Mouse (Mus musculus) spleen, adult 2 months (tissue): Measurements from ENCODE around the gene Mast1. TPM values are rescaled to one million over a fixed set of nuclear protein-coding genes. Genes with fewer than 3 reads are reported as not detected.

ENCODE experiments used
- DNase-seq, 2 experiments: peaks; one replicate each; pipeline versions ENCODE4 v3.0.0 to v3.0.0-alpha.2; 2012 to 2021; ENCODE audit warnings: low spot score in 2 of 2, low read depth in 1 of 2
- H3K27ac ChIP-seq: fragments of 200-500 bp; 2 replicates; pipeline ENCODE4 v1.5.1; 2012; ENCODE audit warnings: low read length, inconsistent platforms; ENCODE audit not compliant: insufficient read depth
- H3K27me3 ChIP-seq: fragments of 200-500 bp; 2 replicates; pipeline ENCODE4 v1.6.1; 2012; ENCODE audit warnings: mild to moderate bottlenecking, moderate library complexity, low read length, inconsistent platforms; ENCODE audit not compliant: control insufficient read depth, insufficient read depth
- H3K36me3 ChIP-seq: fragments of 200-500 bp; 2 replicates; pipeline ENCODE4 v1.6.1; 2012; ENCODE audit warnings: mild to moderate bottlenecking, low read length, inconsistent platforms; ENCODE audit not compliant: control insufficient read depth, insufficient read depth
- H3K4me1 ChIP-seq: fragments of 200-500 bp; 2 replicates; pipeline ENCODE4 v1.6.1; 2011; ENCODE audit warnings: inconsistent platforms; ENCODE audit not compliant: control insufficient read depth, insufficient read depth, insufficient read length
- H3K4me3 ChIP-seq: fragments of 200-500 bp; 2 replicates; pipeline ENCODE4 v1.5.1; 2011; ENCODE audit warnings: mild to moderate bottlenecking, inconsistent platforms; ENCODE audit not compliant: insufficient read depth, insufficient read length; ENCODE audit errors: extremely low read depth
- CTCF ChIP-seq: fragments of 200-500 bp; IDR thresholded peaks from 2 replicates; pipeline ENCODE4 v1.5.1; 2011; ENCODE audit warnings: mild to moderate bottlenecking, inconsistent platforms; ENCODE audit not compliant: insufficient read depth, insufficient read length, insufficient replicate concordance; ENCODE audit errors: extremely low read depth
- POLR2A ChIP-seq: fragments of 200-500 bp; IDR thresholded peaks from 2 replicates; pipeline ENCODE4 v1.6.1; 2011; ENCODE audit warnings: low read depth, low read length, inconsistent platforms
- WGBS: fragments of 180-500 bp; shearing (Covaris S2); methylation state at CpG from one replicate; pipeline ENCODE4 v1.1.7; 2018; 5-methylcytosine and 5-hydroxymethylcytosine counted together
- polyA plus RNA-seq: library from polyadenylated mRNA; depleted of rRNA; stranded (reverse); fragments of >200 nt; gene quantifications from 2 replicates; pipeline ENCODE4 v1.2.3, GENCODE M21; 2012

Gene Mast1
- polyA plus RNA-seq, 1 experiment = 0.70 TPM

GRCm38 (mm10) chr8:84902367-84902919, 34.7 kb downstream of the Mast1 start:
- DNase-seq = no peak
- Histone ChIP-seq H3K27me3 (no peaks in the 10 kb centered on the region), H3K4me1 (peaks cover 2% of the 10 kb centered on the region; the same call in 1 of the 2 replicates), H3K4me3 (peak overlapping the region; percentile 66), H3K36me3 (no peaks in the 10 kb centered on the region), H3K27ac (peak overlapping the region; percentile 21; the same call in 1 of the 2 replicates)
- no peak for TF ChIP-seq POLR2A
- TF ChIP-seq CTCF = no peak
- WGBS = 8% methylated on average over 24 of the region's 24 CpGs

GRCm38 (mm10) chr8:84901752-84902151, 35.4 kb downstream of the Mast1 start, which contains the start of gene Klf1:
TSS of gene Klf1 (plus strand) at chr8:84901928.
- DNase-seq = no peak
- Histone ChIP-seq H3K36me3 (no peaks in the 10 kb centered on the region), H3K27ac (peak within 1 kb of the TSS; percentile 38; the same call in 1 of the 2 replicates), H3K4me3 (peak within 1 kb of the TSS; percentile 66), H3K4me1 (peaks cover 2% of the 10 kb centered on the region; the same call in 1 of the 2 replicates), H3K27me3 (no peaks in the 10 kb centered on the region)
- no peak for TF ChIP-seq CTCF
- TF ChIP-seq POLR2A = no peak
- WGBS = 70% methylated on average over 3 of the region's 3 CpGs

GRCm38 (mm10) chr8:84901071-84901470, 36.1 kb downstream of the Mast1 start:
- Histone ChIP-seq H3K4me3 (no peak overlapping the region), H3K4me1 (peaks cover 2% of the 10 kb centered on the region; the same call in 1 of the 2 replicates), H3K36me3 (no peaks in the 10 kb centered on the region), H3K27ac (0 out of 2 replicates have a peak overlapping the region, but pooled peaks have one; percentile 2), H3K27me3 (no peaks in the 10 kb centered on the region)
- DNase-seq = no peak
- 67% methylated on average over 4 of the region's 4 CpGs for WGBS
- no peak for TF ChIP-seq CTCF
- no peak for TF ChIP-seq POLR2A

GRCm38 (mm10) chr8:84895963-84896362, 41.2 kb downstream of the Mast1 start:
- Histone ChIP-seq H3K36me3 (no peaks in the 10 kb centered on the region), H3K4me1 (no peaks in the 10 kb centered on the region), H3K4me3 (no peak overlapping the region), H3K27ac (no peak overlapping the region), H3K27me3 (no peaks in the 10 kb centered on the region)
- no peak for TF ChIP-seq CTCF
- TF ChIP-seq POLR2A = no peak
- DNase-seq = no peak
- WGBS = 88% methylated on average over 5 of the region's 5 CpGs

- Histone ChIP-seq H3K4me3 (peak within 1 kb of the TSS; percentile 72), H3K27ac (no peak within 1 kb of the TSS), H3K36me3 (no peaks in the 10 kb centered on the region), H3K4me1 (no peaks in the 10 kb centered on the region), H3K27me3 (no peaks in the 10 kb centered on the region)
- TF ChIP-seq CTCF (no peak), POLR2A (0 out of 2 replicates have a peak, but pooled peaks have one; percentile 9)
- WGBS = 2% methylated on average over 11 of the region's 11 CpGs
- DNase-seq = peak; percentile 84 to 86
Measured at GRCm38 (mm10) chr8:84893709-84894134, 43.4 kb downstream of the Mast1 start, which contains the start of gene Gcdh. TSS of gene Gcdh (minus strand) at chr8:84893921.

GRCm38 (mm10) chr8:84892993-84893708, 44.0 kb downstream of the Mast1 start:
- H3K4me3 ChIP-seq = peak overlapping the region; percentile 72
- H3K27me3 ChIP-seq = no peaks in the 10 kb centered on the region
- no peaks in the 10 kb centered on the region for H3K36me3 ChIP-seq
- H3K4me1 ChIP-seq = no peaks in the 10 kb centered on the region
- no peak for TF ChIP-seq POLR2A
- TF ChIP-seq CTCF = no peak
- no peak for DNase-seq
- WGBS = 19% methylated on average over 31 of the region's 31 CpGs
- no peak overlapping the region for H3K27ac ChIP-seq

- 83% methylated on average over 1 of the region's 1 CpGs for WGBS
- H3K27ac ChIP-seq = no peak overlapping the region
- no peaks in the 10 kb centered on the region for H3K4me1 ChIP-seq
- H3K27me3 ChIP-seq = no peaks in the 10 kb centered on the region
- 0 out of 2 replicates have a peak, but pooled peaks cover 3% of the 10 kb centered on the region for H3K36me3 ChIP-seq
- no peak for TF ChIP-seq CTCF
- no peak for TF ChIP-seq POLR2A
- no peak for DNase-seq
- no peak overlapping the region for H3K4me3 ChIP-seq
Measured at GRCm38 (mm10) chr8:84889141-84889540, 48.0 kb downstream of the Mast1 start.
